Mouse (Mus musculus) ES-Bruce4 (cell line): ENCODE data around the gene Camta1.

Experiments used
- CTCF ChIP-seq: IDR thresholded peaks from one replicate; pipeline ENCODE4 v1.8.1; 2011; ENCODE audit warnings: low read depth, low read length
- EP300 ChIP-seq: IDR thresholded peaks from 2 replicates; pipeline ENCODE4 v1.6.1; 2011; ENCODE audit warnings: low read depth, low read length; ENCODE audit not compliant: insufficient read depth
- POLR2A ChIP-seq: IDR thresholded peaks from one replicate; pipeline ENCODE4 v1.8.1; 2011; ENCODE audit warnings: low read length; ENCODE audit not compliant: insufficient read depth

- TF ChIP-seq POLR2A (no peak), CTCF (no peak), EP300 (no peak)
These were observed 27.1 kb downstream of the Camta1 start for GRCm38 (mm10) chr4:151834536-151834935.
